Mouse (Mus musculus) intestine, postnatal 0 days (tissue): ENCODE measurements around the gene Gabrb1. TPM values are rescaled to one million over a fixed set of nuclear protein-coding genes. Genes with fewer than 3 reads are reported as not detected.

Experiments used
- ATAC-seq: fragments of 200-750 bp; cut with Nextera tagmentation; 2 replicates; pipeline ENCODE4 v1.8.0; 2017; ENCODE audit warnings: mild to moderate bottlenecking, moderate TSS enrichment, moderate library complexity
- H3K27ac ChIP-seq: fragments of 300-500 bp; sonication (generic); 2 replicates; pipeline ENCODE4 v1.5.1; 2014; ENCODE audit warnings: mild to moderate bottlenecking, low read depth, low read length, moderate library complexity
- H3K27me3 ChIP-seq: fragments of 300-500 bp; sonication (generic); replicated peaks from 2 replicates; pipeline ENCODE4 v1.6.1; 2014; ENCODE audit warnings: low read length, mixed read lengths; ENCODE audit not compliant: control insufficient read depth, insufficient read depth
- H3K36me3 ChIP-seq: fragments of 300-500 bp; sonication (generic); 2 replicates; pipeline ENCODE4 v1.6.1; 2014; ENCODE audit warnings: mild to moderate bottlenecking, moderate library complexity; ENCODE audit not compliant: control insufficient read depth, insufficient read depth
- H3K4me1 ChIP-seq: fragments of 300-500 bp; sonication (generic); replicated peaks from 2 replicates; pipeline ENCODE4 v1.6.1; 2014; ENCODE audit warnings: antibody characterized with exemption, low read length, mixed read lengths; ENCODE audit not compliant: control insufficient read depth, insufficient read depth
- H3K4me2 ChIP-seq: fragments of 300-500 bp; sonication (generic); replicated peaks from 2 replicates; pipeline ENCODE4 v1.6.1; 2014; ENCODE audit warnings: low read depth, mild to moderate bottlenecking, moderate library complexity
- H3K4me3 ChIP-seq: fragments of 300-500 bp; sonication (generic); 2 replicates; pipeline ENCODE4 v1.5.1; 2014; ENCODE audit warnings: low read depth, low read length
- H3K9ac ChIP-seq: fragments of 300-500 bp; sonication (generic); 2 replicates; pipeline ENCODE4 v1.6.1; 2014; ENCODE audit warnings: mild to moderate bottlenecking, low read depth, low read length
- H3K9me3 ChIP-seq: fragments of 300-500 bp; sonication (generic); 2 replicates; pipeline ENCODE4 v1.6.1; 2016; ENCODE audit warnings: mixed run types; ENCODE audit not compliant: control insufficient read depth
- CTCF ChIP-seq: sonication (generic); IDR thresholded peaks from 2 replicates; pipeline ENCODE4 v1.5.1; 2016; ENCODE audit warnings: low read depth, mild to moderate bottlenecking, control low read depth, antibody characterized with exemption, moderate library complexity
- WGBS: fragments of 180-500 bp; shearing (Covaris S2); extraction: QIAGEN DNeasy Blood & Tissue Kit; methylation state at CpG from one replicate; pipeline ENCODE4 v1.1.7; 2014; 5-methylcytosine and 5-hydroxymethylcytosine counted together
- polyA plus RNA-seq: library from polyadenylated mRNA; unstranded; fragments of >200 nt; fragmentation: Nextera tagmentation; extraction: Ambion mirVana; gene quantifications from 2 replicates; pipeline ENCODE4 v1.2.1, GENCODE M21; 2015

The Gabrb1 gene
- polyA plus RNA-seq, result 0.03 and 0.16 TPM in 2 replicates

DNA sequence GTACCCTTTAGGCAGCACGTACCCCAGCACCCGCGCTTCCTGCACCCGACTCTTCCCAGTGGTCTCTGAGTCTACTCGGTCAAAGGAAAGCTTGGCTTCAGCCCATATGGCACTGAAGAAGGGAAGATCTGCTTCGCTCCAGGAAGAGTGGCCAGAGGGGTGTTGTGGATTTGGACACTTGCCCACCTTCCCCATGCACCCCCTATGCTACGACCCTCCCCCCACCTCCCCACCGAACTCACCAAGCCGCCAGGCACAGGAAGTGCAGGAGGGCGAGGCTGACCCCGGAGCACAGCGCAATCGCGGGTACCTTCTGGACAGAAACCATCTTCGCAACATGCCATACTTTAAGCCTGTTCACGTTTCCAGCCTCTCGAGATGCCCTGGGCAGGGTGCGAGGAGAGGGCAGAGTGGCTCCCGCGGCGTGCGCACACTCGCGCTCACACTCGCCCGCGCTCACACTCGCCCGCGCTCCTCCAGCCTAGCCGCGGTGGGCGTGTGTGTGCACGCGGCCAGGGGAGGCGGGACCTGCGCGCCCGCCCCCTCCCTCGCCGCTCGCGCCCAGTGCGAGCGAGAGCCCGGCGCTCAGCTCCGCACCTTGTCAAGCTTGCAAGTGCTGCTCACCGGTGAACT, at the start of gene Gabrb1:
Gene Gabrb1 (plus strand): TSS at position 632 of the 633 bp plus-strand sequence.
- Histone ChIP-seq H3K4me1 (no peaks in the 10 kb centered on the region), H3K4me2 (peak within 1 kb of the TSS; percentile 84), H3K27me3 (peaks cover 23% of the 10 kb centered on the region), H3K9ac (no peak within 1 kb of the TSS), H3K36me3 (no peaks in the 10 kb centered on the region), H3K9me3 (no peaks in the 10 kb centered on the region), H3K4me3 (peak within 1 kb of the TSS; percentile 46), H3K27ac (no peak within 1 kb of the TSS)
- ATAC-seq, result peak; percentile 60
- WGBS, result under 1% methylated on average over 49 of the region's 49 CpGs
- no peak for TF ChIP-seq CTCF

DNA sequence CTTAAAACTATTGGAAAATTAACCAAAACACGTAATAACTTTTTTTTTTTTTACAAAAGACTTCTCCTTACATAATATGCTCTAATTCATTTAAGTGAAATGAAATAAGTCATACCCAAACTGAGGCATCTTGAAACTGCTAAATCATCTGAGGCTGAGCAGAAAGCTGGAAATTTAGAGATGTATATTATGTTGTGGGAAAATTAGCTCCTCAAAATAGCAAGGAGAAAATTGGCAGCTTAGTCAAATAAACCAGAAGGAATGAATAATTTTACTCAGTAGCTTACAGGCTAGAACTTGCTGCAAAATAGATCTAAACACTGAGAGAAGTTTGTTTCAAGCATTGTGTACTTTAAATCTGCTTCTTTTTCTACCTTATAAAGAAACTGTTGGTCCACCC, 49.2 kb upstream of the Gabrb1 start:
- no peaks in the 10 kb centered on the region for H3K4me1 ChIP-seq
- H3K9me3 ChIP-seq, result no peaks in the 10 kb centered on the region
- no peak overlapping the region for H3K4me3 ChIP-seq
- 79% methylated on average over 1 of the region's 1 CpGs for WGBS
- ATAC-seq, result no peak
- no peak overlapping the region for H3K27ac ChIP-seq
- H3K9ac ChIP-seq, result no peak overlapping the region
- H3K27me3 ChIP-seq, result no peaks in the 10 kb centered on the region
- no peaks in the 10 kb centered on the region for H3K36me3 ChIP-seq
- H3K4me2 ChIP-seq, result no peak overlapping the region
- no peak for TF ChIP-seq CTCF

DNA sequence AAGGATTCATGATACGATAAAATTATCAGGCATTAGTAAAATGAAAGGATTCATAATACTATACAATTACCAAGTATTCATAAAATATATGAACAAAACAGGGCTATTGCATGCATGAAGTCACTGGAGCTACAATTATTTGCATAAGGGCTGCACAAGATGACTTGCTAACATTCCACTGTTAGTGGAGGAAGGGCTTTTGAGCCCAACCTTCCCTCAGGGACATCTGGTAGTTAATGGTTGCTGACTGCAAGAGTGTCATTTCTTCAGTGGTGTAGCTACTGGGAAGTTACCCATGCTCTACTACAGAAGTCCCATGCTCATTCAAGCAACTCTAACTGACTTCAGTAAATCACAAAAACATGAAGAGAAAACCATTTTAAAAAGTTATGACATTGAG, 43.6 kb upstream of the Gabrb1 start:
- H3K4me2 ChIP-seq, result no peak overlapping the region
- H3K4me1 ChIP-seq, result no peaks in the 10 kb centered on the region
- 97% methylated on average over 1 of the region's 1 CpGs for WGBS
- no peak for ATAC-seq
- no peaks in the 10 kb centered on the region for H3K27me3 ChIP-seq
- no peak overlapping the region for H3K4me3 ChIP-seq
- no peak overlapping the region for H3K9ac ChIP-seq
- H3K27ac ChIP-seq, result no peak overlapping the region
- H3K9me3 ChIP-seq, result no peaks in the 10 kb centered on the region
- no peaks in the 10 kb centered on the region for H3K36me3 ChIP-seq
- TF ChIP-seq CTCF, result no peak

DNA sequence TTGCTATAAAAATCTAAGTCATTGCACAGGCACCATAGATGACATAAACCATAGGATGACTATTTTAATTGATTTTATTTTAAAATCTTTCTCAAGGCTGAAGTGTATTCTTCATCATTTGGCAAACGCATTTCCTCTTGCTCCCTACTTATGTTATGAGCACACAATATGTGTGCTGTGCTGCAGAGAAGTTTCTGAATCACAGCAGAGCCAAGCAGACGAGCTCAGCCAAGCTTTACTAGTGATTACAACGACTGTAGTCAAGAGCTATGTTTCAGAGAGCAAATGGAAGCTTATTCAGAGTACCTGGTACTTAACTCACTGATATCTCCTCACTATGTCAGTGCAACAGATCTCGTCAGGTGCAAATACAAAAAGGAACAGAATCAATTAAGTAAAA, 41.2 kb upstream of the Gabrb1 start:
- H3K4me2 ChIP-seq, result no peak overlapping the region
- WGBS, result 61% methylated on average over 4 of the region's 4 CpGs
- ATAC-seq, result no peak
- H3K36me3 ChIP-seq, result no peaks in the 10 kb centered on the region
- TF ChIP-seq CTCF, result no peak
- no peak overlapping the region for H3K9ac ChIP-seq
- no peaks in the 10 kb centered on the region for H3K4me1 ChIP-seq
- H3K4me3 ChIP-seq, result no peak overlapping the region
- H3K27ac ChIP-seq, result no peak overlapping the region
- H3K9me3 ChIP-seq, result no peaks in the 10 kb centered on the region
- H3K27me3 ChIP-seq, result no peaks in the 10 kb centered on the region

DNA sequence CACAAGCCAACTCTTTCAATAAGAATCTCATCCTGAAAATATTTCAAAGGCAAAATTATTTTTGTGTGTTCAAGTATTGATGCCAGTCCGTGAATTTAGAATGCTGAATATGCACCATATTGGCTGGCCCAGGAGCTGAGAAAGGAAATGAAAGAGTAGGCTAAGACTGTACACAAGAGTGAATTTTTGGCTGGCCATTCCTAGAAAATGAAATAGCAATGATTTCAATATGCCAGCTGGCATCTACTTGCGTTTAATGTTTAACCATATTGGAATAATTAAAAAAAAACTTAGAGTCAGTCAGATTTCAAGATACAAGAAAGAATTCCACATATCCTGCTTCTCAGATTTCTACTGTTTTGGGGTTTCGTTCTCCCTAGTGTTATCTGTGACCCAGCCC, 30.1 kb upstream of the Gabrb1 start:
- 85% methylated on average over 3 of the region's 3 CpGs for WGBS
- ATAC-seq, result no peak
- TF ChIP-seq CTCF, result no peak

DNA sequence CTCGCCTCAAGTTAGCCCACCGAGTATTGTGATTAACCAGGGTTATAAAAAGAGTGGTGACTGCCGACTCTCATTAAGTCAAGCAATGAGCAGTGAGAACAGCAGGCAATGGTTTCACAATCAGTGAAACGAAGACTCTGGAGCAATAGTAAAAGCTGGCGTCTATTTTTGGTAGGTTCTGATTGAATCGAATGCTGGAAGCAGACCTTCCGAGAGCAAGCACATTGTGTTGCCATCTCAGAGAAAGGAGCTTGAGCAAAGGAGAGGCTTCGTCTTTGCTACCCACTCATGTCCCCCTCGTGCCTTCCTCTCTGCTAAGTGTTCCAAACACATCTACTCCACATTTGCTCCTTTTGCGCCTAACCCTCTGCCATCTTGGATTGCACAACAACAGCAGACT, 18.1 kb upstream of the Gabrb1 start:
- no peak overlapping the region for H3K27ac ChIP-seq
- H3K27me3 ChIP-seq, result no peaks in the 10 kb centered on the region
- no peaks in the 10 kb centered on the region for H3K36me3 ChIP-seq
- H3K4me2 ChIP-seq, result no peak overlapping the region
- no peaks in the 10 kb centered on the region for H3K4me1 ChIP-seq
- 81% methylated on average over 10 of the region's 10 CpGs for WGBS
- no peak overlapping the region for H3K4me3 ChIP-seq
- TF ChIP-seq CTCF, result no peak
- H3K9ac ChIP-seq, result no peak overlapping the region
- no peak for ATAC-seq
- no peaks in the 10 kb centered on the region for H3K9me3 ChIP-seq

More for the DNA sequence above, 30.1 kb upstream of the Gabrb1 start:
- Histone ChIP-seq H3K4me2 (no peak overlapping the region), H3K27ac (no peak overlapping the region), H3K36me3 (no peaks in the 10 kb centered on the region), H3K4me3 (no peak overlapping the region), H3K4me1 (no peaks in the 10 kb centered on the region), H3K27me3 (no peaks in the 10 kb centered on the region), H3K9me3 (no peaks in the 10 kb centered on the region), H3K9ac (no peak overlapping the region)
